Mouse (Mus musculus) hindbrain, embryonic 14.5 days (tissue): Measurements from ENCODE around the gene Slc25a19. TPM values are rescaled to one million over a fixed set of nuclear protein-coding genes. Genes with fewer than 3 reads are reported as not detected.
A peak's percentile ranks its signal among the peaks of the same experiment; 100 is the strongest.
"Not testable (repeated sequence)": the region's sequence is repeated elsewhere in the genome, so short reads cannot be mapped to it uniquely, and the experiment has no call there.

Experiments used
- ATAC-seq: fragments of 200-750 bp; cut with Nextera tagmentation; 2 replicates; pipeline ENCODE4 v1.8.0; 2017; ENCODE audit warnings: moderate number of reproducible peaks, mild to moderate bottlenecking, moderate TSS enrichment, moderate library complexity; ENCODE audit not compliant: low FRiP score
- DNase-seq: peaks from one replicate; pipeline ENCODE4 v3.0.0-alpha.2; 2015; ENCODE audit warnings: low spot score
- H3K27ac ChIP-seq: fragments of 300-500 bp; sonication (generic); 2 replicates; pipeline ENCODE4 v1.5.1; 2014; ENCODE audit warnings: mild to moderate bottlenecking, moderate library complexity
- H3K27me3 ChIP-seq: fragments of 300-500 bp; sonication (generic); 2 replicates; pipeline ENCODE4 v1.6.1; 2014; ENCODE audit warnings: mild to moderate bottlenecking, low read length, mixed read lengths; ENCODE audit not compliant: control insufficient read depth, insufficient read depth
- H3K36me3 ChIP-seq: fragments of 300-500 bp; sonication (generic); replicated peaks from 2 replicates; pipeline ENCODE4 v1.6.1; 2014; ENCODE audit not compliant: control insufficient read depth, insufficient read depth
- H3K4me1 ChIP-seq: fragments of 300-500 bp; sonication (generic); replicated peaks from 2 replicates; pipeline ENCODE4 v1.6.1; 2014; ENCODE audit warnings: antibody characterized with exemption, low read length, mixed read lengths; ENCODE audit not compliant: control insufficient read depth, insufficient read depth
- H3K4me2 ChIP-seq: fragments of 300-500 bp; sonication (generic); replicated peaks from 2 replicates; pipeline ENCODE4 v1.6.1; 2014; ENCODE audit warnings: mild to moderate bottlenecking, moderate library complexity
- H3K4me3 ChIP-seq: fragments of 300-500 bp; sonication (generic); replicated peaks from 2 replicates; pipeline ENCODE4 v1.5.1; 2014; ENCODE audit warnings: mild to moderate bottlenecking, low read length
- H3K9ac ChIP-seq: fragments of 300-500 bp; sonication (generic); 2 replicates; pipeline ENCODE4 v1.6.1; 2014
- H3K9me3 ChIP-seq: fragments of 300-500 bp; sonication (generic); 2 replicates; pipeline ENCODE4 v1.6.1; 2016; ENCODE audit warnings: low read length; ENCODE audit not compliant: control insufficient read depth
- WGBS: fragments of 180-500 bp; shearing (Covaris S2); extraction: QIAGEN DNeasy Blood & Tissue Kit; methylation state at CpG from one replicate; pipeline ENCODE4 v1.1.7; 2014; 5-methylcytosine and 5-hydroxymethylcytosine counted together
- polyA plus RNA-seq: library from polyadenylated mRNA; unstranded; fragments of >200 nt; fragmentation: Nextera tagmentation; extraction: Ambion mirVana; gene quantifications from 2 replicates; pipeline ENCODE4 v1.2.1, GENCODE M21; 2014

The Slc25a19 gene
- polyA plus RNA-seq, 1 experiment from 2014 or later = 37.8 TPM

DNA sequence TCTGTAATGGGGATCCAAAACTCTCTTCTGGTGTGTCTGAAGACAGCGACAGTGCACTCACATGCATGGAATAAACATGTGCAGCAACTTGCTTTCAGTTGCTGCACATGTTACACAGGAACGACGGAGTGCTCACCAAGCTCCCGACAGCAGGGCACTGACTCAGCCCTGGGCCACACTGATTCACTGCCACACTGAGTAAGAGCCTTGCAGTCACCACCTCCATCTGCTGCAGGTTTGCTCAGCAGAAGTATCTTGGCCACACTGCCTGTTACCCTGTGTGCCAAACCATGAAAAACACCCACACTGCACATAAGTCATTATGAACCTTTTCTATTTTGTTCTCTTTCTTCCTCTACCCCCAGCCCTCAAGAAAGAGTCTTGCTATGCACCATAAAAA lies 32.3 kb upstream of the Slc25a19 start:
- Histone ChIP-seq H3K9ac (no peak overlapping the region), H3K27ac (no peak overlapping the region), H3K36me3 (no peaks in the 10 kb centered on the region), H3K4me1 (no peaks in the 10 kb centered on the region), H3K4me2 (no peak overlapping the region), H3K9me3 (no peaks in the 10 kb centered on the region), H3K27me3 (no peaks in the 10 kb centered on the region), H3K4me3 (no peak overlapping the region)
- DNase-seq (no peak), ATAC-seq (no peak)
- 97% methylated on average over 4 of the region's 4 CpGs for WGBS

DNA sequence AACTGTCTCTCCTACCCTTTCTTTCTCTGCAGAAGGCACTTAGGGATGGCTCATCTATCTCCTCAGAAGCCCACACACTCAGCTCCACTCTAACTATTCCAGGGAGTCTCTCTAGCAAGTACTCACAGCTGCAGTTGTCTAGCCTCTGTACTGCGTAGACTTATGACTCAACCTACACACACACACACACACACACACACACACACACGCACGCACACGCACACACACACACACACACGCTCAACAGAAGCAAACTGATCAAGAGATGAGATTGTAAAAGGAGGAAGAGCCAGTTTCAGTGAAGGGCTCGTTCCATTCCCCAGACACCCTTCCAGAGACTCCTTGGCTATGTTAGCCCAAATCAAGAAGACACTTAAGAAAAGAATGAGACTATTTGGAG lies 30.4 kb upstream of the Slc25a19 start:
- peaks cover 17% of the 10 kb centered on the region for H3K36me3 ChIP-seq
- H3K4me1 ChIP-seq = no peaks in the 10 kb centered on the region
- WGBS = 96% methylated on average over 6 of the region's 6 CpGs
- no peaks in the 10 kb centered on the region for H3K27me3 ChIP-seq
- no peak overlapping the region for H3K9ac ChIP-seq
- ATAC-seq (no peak), DNase-seq (no peak)
- H3K9me3 ChIP-seq = no peaks in the 10 kb centered on the region
- H3K4me2 ChIP-seq = no peak overlapping the region
- H3K4me3 ChIP-seq = no peak overlapping the region
- H3K27ac ChIP-seq = no peak overlapping the region

DNA sequence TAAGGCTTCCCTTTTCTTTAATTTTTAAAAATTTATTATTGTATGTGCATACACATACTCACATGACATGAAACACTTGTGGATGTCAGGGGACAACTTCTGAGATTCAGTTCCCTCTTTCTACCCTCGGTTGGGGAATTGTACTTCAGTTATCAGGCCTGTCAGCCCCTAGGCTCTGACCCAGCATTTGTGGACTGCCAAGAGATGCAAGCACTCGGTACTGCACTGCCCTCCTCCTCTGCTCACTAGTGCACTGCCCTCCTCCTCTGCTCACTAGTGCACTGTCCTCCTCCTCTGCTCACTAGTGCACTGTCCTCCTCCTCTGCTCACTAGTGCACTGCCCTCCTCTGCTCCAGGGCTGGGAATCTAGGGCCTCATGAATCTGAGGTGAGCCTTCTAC lies 26.0 kb upstream of the Slc25a19 start:
- WGBS = 77% methylated on average over 2 of the region's 2 CpGs
- Histone ChIP-seq H3K9ac (no peak overlapping the region), H3K36me3 (peaks cover 31% of the 10 kb centered on the region), H3K27me3 (no peaks in the 10 kb centered on the region), H3K4me1 (no peaks in the 10 kb centered on the region), H3K4me3 (no peak overlapping the region), H3K9me3 (no peaks in the 10 kb centered on the region), H3K27ac (no peak overlapping the region), H3K4me2 (no peak overlapping the region)
- no peak for DNase-seq
- ATAC-seq = no peak

DNA sequence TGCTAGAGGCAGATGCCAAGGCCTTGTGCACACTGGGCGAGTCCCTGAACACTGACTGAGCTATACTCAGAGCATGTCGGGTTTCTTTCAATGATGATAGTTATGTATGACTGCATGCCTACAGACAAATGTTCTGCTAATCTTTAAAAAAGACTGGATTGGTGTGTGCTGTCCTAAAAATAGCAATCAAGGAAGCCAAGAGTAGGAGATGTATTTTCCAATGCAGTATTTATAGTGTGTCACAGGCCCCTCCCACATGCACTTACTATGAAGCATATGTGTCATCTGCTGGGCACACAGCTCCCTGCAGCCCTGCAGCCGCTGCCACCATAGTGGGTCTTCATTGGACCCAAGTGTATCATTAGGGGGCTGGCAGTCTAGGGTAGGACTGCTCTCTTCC lies 25.1 kb upstream of the Slc25a19 start:
- no peaks in the 10 kb centered on the region for H3K27me3 ChIP-seq
- no peak overlapping the region for H3K4me2 ChIP-seq
- no peak overlapping the region for H3K27ac ChIP-seq
- H3K9ac ChIP-seq = no peak overlapping the region
- no peak overlapping the region for H3K4me3 ChIP-seq
- no peaks in the 10 kb centered on the region for H3K9me3 ChIP-seq
- H3K4me1 ChIP-seq = no peaks in the 10 kb centered on the region
- peaks cover 40% of the 10 kb centered on the region for H3K36me3 ChIP-seq
- DNase-seq (no peak), ATAC-seq (no peak)
- 91% methylated on average over 3 of the region's 3 CpGs for WGBS

DNA sequence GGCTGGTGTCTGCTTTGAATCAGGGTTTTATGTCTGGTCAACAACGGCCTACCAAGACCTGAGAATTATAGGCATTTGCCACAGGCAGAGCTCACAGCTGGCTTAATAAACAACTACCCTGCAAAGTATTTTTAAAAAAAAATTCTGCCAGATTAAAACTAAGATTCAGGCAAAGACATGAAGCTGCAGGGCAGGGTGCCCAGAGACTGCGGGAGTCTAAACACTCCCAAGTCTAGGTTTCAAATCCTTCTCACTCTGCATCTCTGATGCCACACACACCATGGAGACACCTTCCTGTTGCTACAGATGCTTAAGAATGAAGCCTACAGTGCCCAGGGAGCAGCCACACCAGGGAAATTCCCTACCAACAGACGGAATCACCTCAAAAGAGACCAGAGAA lies 23.6 kb upstream of the Slc25a19 start:
- H3K9me3 ChIP-seq = no peaks in the 10 kb centered on the region
- H3K9ac ChIP-seq = no peak overlapping the region
- ATAC-seq (no peak), DNase-seq (no peak)
- 89% methylated on average over 3 of the region's 3 CpGs for WGBS
- peaks cover 51% of the 10 kb centered on the region for H3K36me3 ChIP-seq
- H3K27ac ChIP-seq = no peak overlapping the region
- no peak overlapping the region for H3K4me3 ChIP-seq
- no peaks in the 10 kb centered on the region for H3K4me1 ChIP-seq
- H3K27me3 ChIP-seq = no peaks in the 10 kb centered on the region
- H3K4me2 ChIP-seq = no peak overlapping the region

DNA sequence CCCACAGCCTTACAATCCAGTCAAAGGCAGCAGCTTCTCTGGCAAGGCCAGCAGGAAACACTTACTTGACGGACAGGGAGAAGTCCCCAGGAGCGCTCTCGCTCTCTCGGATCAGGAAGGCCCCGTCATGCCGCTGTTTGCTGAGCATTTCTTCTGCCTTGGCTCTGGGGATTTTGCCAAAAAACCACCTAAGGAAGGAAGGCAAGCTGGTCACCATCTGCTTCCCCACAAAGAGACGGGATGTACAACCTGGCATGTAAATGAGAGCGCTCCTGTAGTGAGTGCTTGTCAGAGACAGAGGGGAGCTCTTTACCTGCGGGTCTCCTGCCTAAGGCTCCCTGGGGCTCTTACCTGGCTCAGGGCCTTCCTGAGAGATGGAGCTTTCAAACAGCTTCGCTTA lies 21.6 kb upstream of the Slc25a19 start:
- Histone ChIP-seq H3K4me3 (no peak overlapping the region), H3K36me3 (peaks cover 64% of the 10 kb centered on the region), H3K27me3 (no peaks in the 10 kb centered on the region), H3K27ac (peak overlapping the region; percentile 54; the same call in 1 of the 2 replicates), H3K4me1 (no peaks in the 10 kb centered on the region), H3K9me3 (no peaks in the 10 kb centered on the region), H3K4me2 (no peak overlapping the region), H3K9ac (no peak overlapping the region)
- DNase-seq = no peak
- ATAC-seq = no peak
- WGBS = 51% methylated on average over 10 of the region's 10 CpGs

DNA sequence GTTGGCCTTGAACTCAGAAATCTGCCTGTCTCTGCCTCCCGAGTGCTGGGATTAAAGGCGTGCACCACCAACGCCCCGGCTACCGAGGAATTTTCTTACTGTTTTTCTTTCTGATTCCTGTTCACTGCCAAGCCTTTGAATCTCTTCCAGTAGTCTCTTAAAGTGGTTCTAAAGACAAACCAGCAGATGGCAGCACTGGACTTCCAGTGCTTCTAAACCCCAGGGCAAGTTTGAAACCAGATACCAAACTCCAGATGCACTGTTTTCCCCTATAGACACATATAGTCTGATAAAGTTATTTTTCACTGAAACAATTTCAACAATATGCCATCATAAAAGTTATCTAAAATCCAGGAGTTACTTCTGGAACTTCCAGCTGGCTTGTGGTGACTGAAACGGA lies 19.4 kb upstream of the Slc25a19 start:
- ATAC-seq = no peak
- Histone ChIP-seq H3K4me2 (no peak overlapping the region), H3K9me3 (no peaks in the 10 kb centered on the region), H3K36me3 (peaks cover 61% of the 10 kb centered on the region), H3K4me1 (no peaks in the 10 kb centered on the region), H3K27me3 (no peaks in the 10 kb centered on the region), H3K9ac (no peak overlapping the region), H3K4me3 (no peak overlapping the region), H3K27ac (no peak overlapping the region)
- 69% methylated on average over 6 of the region's 6 CpGs for WGBS
- DNase-seq = peak; percentile 77

DNA sequence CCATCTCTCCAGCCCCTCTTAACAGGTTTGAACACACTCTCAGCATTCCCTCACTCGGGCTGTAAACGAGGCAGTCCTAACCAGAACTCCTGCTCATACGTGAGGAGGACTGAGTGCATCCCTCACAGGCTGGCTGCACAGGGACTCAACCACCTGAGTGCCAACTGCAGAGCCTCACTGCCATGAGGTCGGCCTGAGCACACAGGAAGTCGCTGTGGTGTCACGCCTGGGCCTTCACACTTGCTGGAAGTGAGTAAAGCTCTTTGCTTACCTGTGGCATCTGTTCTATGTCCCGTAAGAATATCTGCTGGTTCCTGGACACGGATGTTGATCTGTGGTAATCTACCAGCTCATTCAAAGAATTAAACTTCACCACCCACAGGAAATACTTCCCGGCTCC lies 18.3 kb upstream of the Slc25a19 start:
- peaks cover 61% of the 10 kb centered on the region for H3K36me3 ChIP-seq
- no peaks in the 10 kb centered on the region for H3K4me1 ChIP-seq
- ATAC-seq = no peak
- H3K27ac ChIP-seq = no peak overlapping the region
- no peak overlapping the region for H3K4me3 ChIP-seq
- no peaks in the 10 kb centered on the region for H3K27me3 ChIP-seq
- no peak overlapping the region for H3K9ac ChIP-seq
- no peak overlapping the region for H3K4me2 ChIP-seq
- no peak for DNase-seq
- WGBS = 93% methylated on average over 9 of the region's 9 CpGs
- H3K9me3 ChIP-seq = no peaks in the 10 kb centered on the region

DNA sequence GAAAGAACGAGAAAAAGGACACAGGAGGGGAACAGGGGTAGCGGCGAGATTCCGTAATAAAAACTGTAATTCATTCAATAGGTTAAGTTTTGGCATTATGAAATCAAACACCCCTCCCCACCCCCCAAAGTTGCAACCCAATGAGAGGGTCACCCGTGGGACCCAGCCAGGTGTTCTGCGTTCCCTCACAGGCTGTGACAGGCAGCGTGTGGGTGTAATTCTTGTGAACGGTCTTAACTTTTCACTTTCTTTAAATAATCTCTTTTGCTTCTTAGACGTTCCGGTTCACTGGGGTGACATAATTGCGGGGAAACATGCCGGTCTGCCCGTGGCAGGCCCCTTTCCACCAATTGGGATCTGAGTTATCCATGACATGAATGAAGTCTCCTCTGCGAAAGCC lies 17.4 kb upstream of the Slc25a19 start:
- not testable (repeated sequence) for ATAC-seq, H3K4me1 ChIP-seq, H3K9ac ChIP-seq, H3K4me2 ChIP-seq, H3K27me3 ChIP-seq, DNase-seq, H3K27ac ChIP-seq, H3K4me3 ChIP-seq, H3K9me3 ChIP-seq
- 91% methylated on average over 14 of the region's 14 CpGs for WGBS
- H3K36me3 ChIP-seq = peaks cover 61% of the 10 kb centered on the region

DNA sequence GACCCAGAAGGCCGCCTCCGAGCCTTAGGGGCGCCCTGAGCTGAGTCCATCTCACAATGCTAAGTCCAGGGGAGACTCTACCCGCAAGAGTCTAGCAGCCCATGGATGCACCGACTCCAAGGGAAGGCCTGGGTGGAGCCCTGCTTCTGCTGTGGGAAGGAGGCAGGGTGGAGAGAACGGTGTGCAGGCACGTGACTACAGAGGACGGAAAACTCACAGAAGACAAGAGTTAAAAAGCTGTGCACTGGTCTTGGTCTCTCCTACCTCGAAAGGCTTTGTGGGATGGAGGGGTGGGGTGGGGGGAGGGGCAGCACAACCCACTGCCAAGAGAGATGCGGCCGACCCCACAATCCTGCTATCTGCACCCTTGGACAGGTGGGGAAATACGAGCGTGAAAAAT lies 16.2 kb upstream of the Slc25a19 start:
- Histone ChIP-seq H3K9ac (no peak overlapping the region), H3K4me1 (no peaks in the 10 kb centered on the region), H3K9me3 (no peaks in the 10 kb centered on the region), H3K36me3 (peaks cover 57% of the 10 kb centered on the region), H3K4me3 (no peak overlapping the region), H3K27ac (no peak overlapping the region), H3K4me2 (no peak overlapping the region), H3K27me3 (no peaks in the 10 kb centered on the region)
- ATAC-seq = no peak
- 95% methylated on average over 13 of the region's 13 CpGs for WGBS
- no peak for DNase-seq
